Mouse (Mus musculus): ENCODE measurements around the gene Gm9844. TPM values are rescaled to one million over a fixed set of nuclear protein-coding genes. Genes with fewer than 3 reads are reported as not detected.
A peak's percentile ranks its signal among the peaks of the same experiment; 100 is the strongest.

The Gm9844 gene
- total RNA-seq, 2 experiments from 2014 or later, result 0.81 TPM; not detected in 1

- DNase-seq (ENCODE audit: extremely low spot score in 1 of 2, low spot score in 1 of 2), result no peak
These were observed 35.2 kb downstream of the Gm9844 start, which contains the start of gene Cd79a for GRCm38 (mm10) chr7:24897224-24897623. Gene Cd79a, plus strand, starts transcription at chr7:24897381.

- no peak for DNase-seq (ENCODE audit: extremely low spot score in 1 of 2, low spot score in 1 of 2)
These were observed 35.9 kb downstream of the Gm9844 start for GRCm38 (mm10) chr7:24897959-24898358.

GRCm38 (mm10) chr7:24901114-24901513, 39.1 kb downstream of the Gm9844 start:
- DNase-seq (ENCODE audit: extremely low spot score in 1 of 2, low spot score in 1 of 2), result no peak

GRCm38 (mm10) chr7:24901842-24902241, 39.8 kb downstream of the Gm9844 start:
- DNase-seq (ENCODE audit: extremely low spot score in 1 of 2, low spot score in 1 of 2), result no peak

- no peak for DNase-seq (ENCODE audit: extremely low spot score in 1 of 2, low spot score in 1 of 2)
These were observed 40.2 kb downstream of the Gm9844 start for GRCm38 (mm10) chr7:24902264-24902629.

- no peak for DNase-seq (ENCODE audit: extremely low spot score in 1 of 2, low spot score in 1 of 2)
These were observed 40.8 kb downstream of the Gm9844 start, which contains the start of gene Arhgef1 for GRCm38 (mm10) chr7:24902630-24903443. Gene Arhgef1, plus strand, starts transcription at chr7:24902912.

GRCm38 (mm10) chr7:24903444-24903825, 41.4 kb downstream of the Gm9844 start:
- no peak for DNase-seq (ENCODE audit: extremely low spot score in 1 of 2, low spot score in 1 of 2)

GRCm38 (mm10) chr7:24904070-24904483, 42.1 kb downstream of the Gm9844 start:
- peak; percentile 84 to 95 for DNase-seq (ENCODE audit: extremely low spot score in 1 of 2, low spot score in 1 of 2)

GRCm38 (mm10) chr7:24904936-24905335, 42.9 kb downstream of the Gm9844 start:
- DNase-seq (ENCODE audit: extremely low spot score in 1 of 2, low spot score in 1 of 2), result peak in 1 of 2 experiments; percentile 29

- no peak for DNase-seq (ENCODE audit: extremely low spot score in 1 of 2, low spot score in 1 of 2)
These were observed 44.5 kb downstream of the Gm9844 start for GRCm38 (mm10) chr7:24906551-24906950.

- no peak for DNase-seq (ENCODE audit: extremely low spot score in 1 of 2, low spot score in 1 of 2)
These were observed 45.3 kb downstream of the Gm9844 start for GRCm38 (mm10) chr7:24907211-24907748.

Other genes starting within 250 kb of the Gm9844 start
- gene Lypd3, start 225.7 kb upstream of the Gm9844 start, total RNA-seq (2021), result 1 to 10 TPM; 1.4 to 1.6 TPM
- not detected for gene Tex101, start 185.5 kb upstream of the Gm9844 start, total RNA-seq (2021)
- not detected for gene BC049730, start 153.0 kb upstream of the Gm9844 start, total RNA-seq (2021)
- gene Gm4763, start 135.3 kb upstream of the Gm9844 start, total RNA-seq (2021), result not detected
- gene Cd177, start 101.9 kb upstream of the Gm9844 start, total RNA-seq (2021), result not detected
- gene Ceacam10, start 85.0 kb upstream of the Gm9844 start, total RNA-seq (2021), result not detected
- gene Lypd4, start 7.7 kb downstream of the Gm9844 start, total RNA-seq (2021), result not detected
- gene Dmrtc2, start 7.8 kb downstream of the Gm9844 start, total RNA-seq (2021), result not detected
- 100 to 1,000 TPM; 446 to 548 TPM for gene Rps19, start 22.2 kb downstream of the Gm9844 start, total RNA-seq (2021)
- under 1 TPM in 1 of 2 experiments, not detected in 1; 0.42 TPM for gene Cd79a, start 35.2 kb downstream of the Gm9844 start, total RNA-seq (2021)
- 10 to 100 TPM; 57.9 to 98.4 TPM for gene Arhgef1, start 40.7 kb downstream of the Gm9844 start, total RNA-seq (2021)
- not detected for gene Gm4881, start 82.3 kb downstream of the Gm9844 start, total RNA-seq (2021)
- 100 to 1,000 TPM; 270 to 302 TPM for gene Rabac1, start 110.5 kb downstream of the Gm9844 start, total RNA-seq (2021)
- 1,000 to 10,000 TPM; 2,623 to 2,665 TPM for gene Atp1a3, start 143.7 kb downstream of the Gm9844 start, total RNA-seq (2021)
- 100 to 1,000 TPM; 225 to 267 TPM for gene Grik5, start 210.1 kb downstream of the Gm9844 start, total RNA-seq (2021)
- 10 to 100 TPM; 29.2 to 29.6 TPM for gene Zfp574, start 210.4 kb downstream of the Gm9844 start, total RNA-seq (2021)

Measured in layer of hippocampus, postnatal 25 days (tissue).